Mouse (Mus musculus) kidney, adult 18-20 months (tissue): ENCODE data around the gene Ahnak.
"Not testable (repeated sequence)": the region's sequence is repeated elsewhere in the genome, so short reads cannot be mapped to it uniquely, and the experiment has no call there.

ENCODE experiments used
- DNase-seq: peaks from one replicate; pipeline ENCODE4 v3.0.0; 2021

The Ahnak gene

GRCm38 (mm10) chr19:8997546-8997945 is 8.5 kb downstream of the Ahnak start:
- peak; percentile 70 for DNase-seq

GRCm38 (mm10) chr19:8998546-8998945 is 9.5 kb downstream of the Ahnak start:
- DNase-seq = no peak

GRCm38 (mm10) chr19:8999223-8999622 is 10.1 kb downstream of the Ahnak start:
- DNase-seq = no peak

GRCm38 (mm10) chr19:9006915-9007314 is 17.8 kb downstream of the Ahnak start:
- DNase-seq = not testable (repeated sequence)

GRCm38 (mm10) chr19:9019298-9019697 is 30.2 kb downstream of the Ahnak start:
- DNase-seq = no peak

GRCm38 (mm10) chr19:9023021-9023778 is 34.1 kb downstream of the Ahnak start:
- DNase-seq = peak; percentile 36

- no peak for DNase-seq
Measured at GRCm38 (mm10) chr19:9025562-9026257, 36.6 kb downstream of the Ahnak start.

- DNase-seq = no peak
Measured at GRCm38 (mm10) chr19:9026634-9027033, 37.5 kb downstream of the Ahnak start.

- DNase-seq = no peak
Measured at GRCm38 (mm10) chr19:9027795-9028194, 38.7 kb downstream of the Ahnak start.

GRCm38 (mm10) chr19:9028375-9028774 is 39.3 kb downstream of the Ahnak start:
- no peak for DNase-seq

- no peak for DNase-seq
Measured at GRCm38 (mm10) chr19:9029640-9030262, 40.7 kb downstream of the Ahnak start.

- DNase-seq = no peak
Measured at GRCm38 (mm10) chr19:9032502-9033129, 43.5 kb downstream of the Ahnak start.

GRCm38 (mm10) chr19:9033412-9034340 is 44.6 kb downstream of the Ahnak start:
- DNase-seq = no peak

- DNase-seq = no peak
Measured at GRCm38 (mm10) chr19:9034480-9034879, 45.4 kb downstream of the Ahnak start.

- DNase-seq = no peak
Measured at GRCm38 (mm10) chr19:9035101-9035500, 46.0 kb downstream of the Ahnak start.

GRCm38 (mm10) chr19:9038136-9038535 is 49.1 kb downstream of the Ahnak start:
- no peak for DNase-seq

- DNase-seq = no peak
Measured at GRCm38 (mm10) chr19:9039266-9039665, 50.2 kb downstream of the Ahnak start.

- no peak for DNase-seq
Measured at GRCm38 (mm10) chr19:9039928-9040327, 50.8 kb downstream of the Ahnak start.

GRCm38 (mm10) chr19:9040649-9041048 is 51.6 kb downstream of the Ahnak start:
- DNase-seq = no peak

- no peak for DNase-seq
Measured at GRCm38 (mm10) chr19:9041074-9041473, 52.0 kb downstream of the Ahnak start.

GRCm38 (mm10) chr19:9043123-9043522 is 54.0 kb downstream of the Ahnak start:
- no peak for DNase-seq

GRCm38 (mm10) chr19:9044291-9044690 is 55.2 kb downstream of the Ahnak start:
- DNase-seq = no peak
